Mouse (Mus musculus) heart, embryonic 11.5 days (tissue): ENCODE data around the gene Ptger1. TPM values are rescaled to one million over a fixed set of nuclear protein-coding genes. Genes with fewer than 3 reads are reported as not detected.

Experiments
- ATAC-seq: fragments of 200-750 bp; cut with Nextera tagmentation; replicated peaks from 2 replicates; pipeline ENCODE4 v1.8.0; 2017; ENCODE audit warnings: moderate library complexity; ENCODE audit not compliant: insufficient number of reproducible peaks, low FRiP score, low TSS enrichment
- H3K27ac ChIP-seq: fragments of 300-500 bp; sonication (generic); 2 replicates; pipeline ENCODE4 v1.5.1; 2014; ENCODE audit warnings: mild to moderate bottlenecking, low read depth, low read length
- H3K27me3 ChIP-seq: fragments of 300-500 bp; sonication (generic); 2 replicates; pipeline ENCODE4 v1.6.1; 2014; ENCODE audit warnings: mild to moderate bottlenecking, low read length, mixed read lengths; ENCODE audit not compliant: control insufficient read depth, insufficient read depth
- H3K36me3 ChIP-seq: fragments of 300-500 bp; sonication (generic); 2 replicates; pipeline ENCODE4 v1.6.1; 2014; ENCODE audit warnings: mild to moderate bottlenecking, low read length, moderate library complexity, mixed read lengths; ENCODE audit not compliant: control insufficient read depth, insufficient read depth
- H3K4me1 ChIP-seq: fragments of 300-500 bp; sonication (generic); 2 replicates; pipeline ENCODE4 v1.6.1; 2014; ENCODE audit warnings: low read length; ENCODE audit not compliant: control insufficient read depth, insufficient read depth
- H3K4me2 ChIP-seq: fragments of 300-500 bp; sonication (generic); 2 replicates; pipeline ENCODE4 v1.6.1; 2014; ENCODE audit warnings: mild to moderate bottlenecking, moderate library complexity
- H3K4me3 ChIP-seq: fragments of 300-500 bp; sonication (generic); 2 replicates; pipeline ENCODE4 v1.5.1; 2014; ENCODE audit warnings: low read depth, low read length
- H3K9ac ChIP-seq: fragments of 300-500 bp; sonication (generic); 2 replicates; pipeline ENCODE4 v1.6.1; 2014; ENCODE audit warnings: mild to moderate bottlenecking, low read depth, low read length, moderate library complexity
- H3K9me3 ChIP-seq: fragments of 300-500 bp; sonication (generic); replicated peaks from 2 replicates; pipeline ENCODE4 v1.6.1; 2016; ENCODE audit warnings: low read length; ENCODE audit not compliant: control insufficient read depth
- WGBS: fragments of 180-500 bp; shearing (Covaris S2); extraction: QIAGEN DNeasy Blood & Tissue Kit; methylation state at CpG from one replicate; pipeline ENCODE4 v1.1.7; 2014; ENCODE audit not compliant: insufficient replicate concordance; 5-methylcytosine and 5-hydroxymethylcytosine counted together
- polyA plus RNA-seq: library from polyadenylated mRNA; unstranded; fragments of >200 nt; fragmentation: Nextera tagmentation; extraction: Ambion mirVana; gene quantifications from 2 replicates; pipeline ENCODE4 v1.2.1, GENCODE M21; 2014

Ptger1 gene
- 0.13 and 0.63 TPM in 2 replicates for polyA plus RNA-seq

- Histone ChIP-seq H3K27ac (no peak within 1 kb of the TSS), H3K4me1 (peaks cover 34% of the 10 kb centered on the region), H3K4me3 (no peak within 1 kb of the TSS), H3K9ac (0 out of 2 replicates have a peak within 1 kb of the TSS, but pooled peaks have one; percentile 39), H3K27me3 (peaks cover 17% of the 10 kb centered on the region), H3K4me2 (no peak within 1 kb of the TSS; the same call in 1 of the 2 replicates), H3K36me3 (peaks cover 5% of the 10 kb centered on the region; the same call in 1 of the 2 replicates), H3K9me3 (no peaks in the 10 kb centered on the region)
- WGBS, result 25% methylated on average over 14 of the region's 14 CpGs
- no peak for ATAC-seq
Measured at GRCm38 (mm10) chr8:83665969-83666865, at the start of gene Ptger1. Ptger1 (plus strand) TSS chr8:83666678.

GRCm38 (mm10) chr8:83617111-83617510 is 49.4 kb upstream of the Ptger1 start:
- H3K9ac ChIP-seq, result no peak overlapping the region
- H3K27ac ChIP-seq, result no peak overlapping the region
- no peaks in the 10 kb centered on the region for H3K27me3 ChIP-seq
- no peaks in the 10 kb centered on the region for H3K4me1 ChIP-seq
- H3K4me2 ChIP-seq, result no peak overlapping the region
- 81% methylated on average over 2 of the region's 2 CpGs for WGBS
- no peak for ATAC-seq
- no peak overlapping the region for H3K4me3 ChIP-seq
- no peaks in the 10 kb centered on the region for H3K9me3 ChIP-seq
- peaks cover 14% of the 10 kb centered on the region for H3K36me3 ChIP-seq

- Histone ChIP-seq H3K4me3 (no peak overlapping the region), H3K9ac (no peak overlapping the region), H3K36me3 (peaks cover 3% of the 10 kb centered on the region; the same call in 1 of the 2 replicates), H3K4me1 (peaks cover 3% of the 10 kb centered on the region; the same call in 1 of the 2 replicates), H3K9me3 (no peaks in the 10 kb centered on the region), H3K4me2 (no peak overlapping the region), H3K27me3 (no peaks in the 10 kb centered on the region), H3K27ac (no peak overlapping the region)
- ATAC-seq, result no peak
- 90% methylated on average over 2 of the region's 2 CpGs for WGBS
Measured at GRCm38 (mm10) chr8:83618566-83618965, 47.9 kb upstream of the Ptger1 start.

- H3K9ac ChIP-seq, result no peak overlapping the region
- H3K4me3 ChIP-seq, result no peak overlapping the region
- no peak overlapping the region for H3K4me2 ChIP-seq
- 82% methylated on average over 9 of the region's 9 CpGs for WGBS
- H3K36me3 ChIP-seq, result no peaks in the 10 kb centered on the region
- H3K9me3 ChIP-seq, result no peaks in the 10 kb centered on the region
- no peaks in the 10 kb centered on the region for H3K27me3 ChIP-seq
- peaks cover 3% of the 10 kb centered on the region; the same call in 1 of the 2 replicates for H3K4me1 ChIP-seq
- H3K27ac ChIP-seq, result no peak overlapping the region
- no peak for ATAC-seq
Measured at GRCm38 (mm10) chr8:83619568-83620285, 46.8 kb upstream of the Ptger1 start.

- Histone ChIP-seq H3K27me3 (no peaks in the 10 kb centered on the region), H3K36me3 (no peaks in the 10 kb centered on the region), H3K4me3 (peak overlapping the region; percentile 32), H3K27ac (no peak overlapping the region), H3K4me2 (peak overlapping the region; percentile 77), H3K4me1 (peaks cover 3% of the 10 kb centered on the region; the same call in 1 of the 2 replicates), H3K9ac (peak overlapping the region; percentile 67), H3K9me3 (no peaks in the 10 kb centered on the region)
- 51% methylated on average over 15 of the region's 15 CpGs for WGBS
- no peak for ATAC-seq
Measured at GRCm38 (mm10) chr8:83621691-83622388, 44.6 kb upstream of the Ptger1 start.

GRCm38 (mm10) chr8:83622389-83622989 is 44.0 kb upstream of the Ptger1 start:
- Histone ChIP-seq H3K36me3 (no peaks in the 10 kb centered on the region), H3K4me1 (peaks cover 3% of the 10 kb centered on the region; the same call in 1 of the 2 replicates), H3K27me3 (no peaks in the 10 kb centered on the region), H3K9me3 (no peaks in the 10 kb centered on the region), H3K4me3 (peak overlapping the region; percentile 32), H3K27ac (no peak overlapping the region), H3K4me2 (peak overlapping the region; percentile 77), H3K9ac (peak overlapping the region; percentile 67)
- ATAC-seq, result peak; percentile 62
- 7% methylated on average over 23 of the region's 23 CpGs for WGBS

GRCm38 (mm10) chr8:83623549-83623948 is 42.9 kb upstream of the Ptger1 start:
- Histone ChIP-seq H3K9ac (no peak overlapping the region), H3K9me3 (no peaks in the 10 kb centered on the region), H3K4me2 (no peak overlapping the region), H3K4me3 (no peak overlapping the region), H3K4me1 (peaks cover 3% of the 10 kb centered on the region; the same call in 1 of the 2 replicates), H3K27me3 (no peaks in the 10 kb centered on the region), H3K36me3 (no peaks in the 10 kb centered on the region), H3K27ac (no peak overlapping the region)
- 59% methylated on average over 7 of the region's 7 CpGs for WGBS
- no peak for ATAC-seq

- Histone ChIP-seq H3K27me3 (no peaks in the 10 kb centered on the region), H3K36me3 (no peaks in the 10 kb centered on the region), H3K27ac (no peak overlapping the region), H3K9me3 (no peaks in the 10 kb centered on the region), H3K9ac (no peak overlapping the region), H3K4me1 (peaks cover 3% of the 10 kb centered on the region; the same call in 1 of the 2 replicates), H3K4me2 (no peak overlapping the region), H3K4me3 (no peak overlapping the region)
- WGBS, result 30% methylated on average over 3 of the region's 3 CpGs
- no peak for ATAC-seq
Measured at GRCm38 (mm10) chr8:83624739-83625138, 41.7 kb upstream of the Ptger1 start.
